Mouse (Mus musculus): ENCODE data around the gene Sfxn5. TPM values are rescaled to one million over a fixed set of nuclear protein-coding genes. Genes with fewer than 3 reads are reported as not detected.

Gene Sfxn5
- polyA plus RNA-seq (2015; fragmentation: Nextera tagmentation; extraction: Ambion mirVana) = 7.0 and 8.2 TPM in 2 replicates

GRCm38 (mm10) chr6:85333000-85333669, at the start of gene Sfxn5:
Gene Sfxn5, minus strand, starts transcription at chr6:85333422.
- peaks cover 18% of the 10 kb centered on the region for H3K27me3 ChIP-seq
- WGBS = under 1% methylated on average over 49 of the region's 49 CpGs
- peaks cover 12% of the 10 kb centered on the region for H3K36me3 ChIP-seq
- peak; percentile 95 for ATAC-seq (ENCODE audit: insufficient number of reproducible peaks, insufficient read depth, low FRiP score, low TSS enrichment, low read depth)
- H3K4me2 ChIP-seq = peak within 1 kb of the TSS; percentile 98
- H3K9me3 ChIP-seq = no peaks in the 10 kb centered on the region
- peaks cover 11% of the 10 kb centered on the region for H3K4me1 ChIP-seq
- H3K27ac ChIP-seq = peak within 1 kb of the TSS; percentile 88
- H3K9ac ChIP-seq = peak within 1 kb of the TSS; percentile 80
- peak within 1 kb of the TSS; percentile 70 for H3K4me3 ChIP-seq

- no peak overlapping the region for H3K4me2 ChIP-seq
- no peak overlapping the region for H3K9ac ChIP-seq
- H3K27me3 ChIP-seq = peaks cover 9% of the 10 kb centered on the region
- H3K4me3 ChIP-seq = no peak overlapping the region
- peaks cover 8% of the 10 kb centered on the region for H3K4me1 ChIP-seq
- no peak for ATAC-seq (ENCODE audit: insufficient number of reproducible peaks, insufficient read depth, low FRiP score, low TSS enrichment, low read depth)
- H3K36me3 ChIP-seq = no peaks in the 10 kb centered on the region
- 77% methylated on average over 2 of the region's 2 CpGs for WGBS
- H3K27ac ChIP-seq = no peak overlapping the region
- H3K9me3 ChIP-seq = 0 out of 2 replicates have a peak, but pooled peaks cover 3% of the 10 kb centered on the region
Measured at GRCm38 (mm10) chr6:85382791-85383190, 49.6 kb upstream of the Sfxn5 start.

- ATAC-seq (ENCODE audit: insufficient number of reproducible peaks, insufficient read depth, low FRiP score, low TSS enrichment, low read depth) = no peak
- H3K9ac ChIP-seq = no peak overlapping the region
- WGBS = 78% methylated on average over 10 of the region's 10 CpGs
- no peak overlapping the region for H3K4me3 ChIP-seq
- H3K27ac ChIP-seq = no peak overlapping the region
- H3K27me3 ChIP-seq = peaks cover 9% of the 10 kb centered on the region
- H3K4me1 ChIP-seq = peaks cover 6% of the 10 kb centered on the region
- 0 out of 2 replicates have a peak, but pooled peaks cover 3% of the 10 kb centered on the region for H3K9me3 ChIP-seq
- H3K36me3 ChIP-seq = no peaks in the 10 kb centered on the region
- no peak overlapping the region for H3K4me2 ChIP-seq
Measured at GRCm38 (mm10) chr6:85381648-85382020, 48.4 kb upstream of the Sfxn5 start.

GRCm38 (mm10) chr6:85380901-85381647, 47.9 kb upstream of the Sfxn5 start:
- peak overlapping the region; percentile 48 for H3K4me2 ChIP-seq
- H3K27me3 ChIP-seq = peaks cover 5% of the 10 kb centered on the region
- H3K4me3 ChIP-seq = no peak overlapping the region
- WGBS = 16% methylated on average over 17 of the region's 17 CpGs
- H3K9ac ChIP-seq = 0 out of 2 replicates have a peak overlapping the region, but pooled peaks have one; percentile 21
- peaks cover 5% of the 10 kb centered on the region for H3K4me1 ChIP-seq
- H3K9me3 ChIP-seq = 0 out of 2 replicates have a peak, but pooled peaks cover 3% of the 10 kb centered on the region
- no peak for ATAC-seq (ENCODE audit: insufficient number of reproducible peaks, insufficient read depth, low FRiP score, low TSS enrichment, low read depth)
- no peak overlapping the region for H3K27ac ChIP-seq
- no peaks in the 10 kb centered on the region for H3K36me3 ChIP-seq

GRCm38 (mm10) chr6:85380201-85380900, 47.1 kb upstream of the Sfxn5 start:
- Histone ChIP-seq H3K9me3 (0 out of 2 replicates have a peak, but pooled peaks cover 3% of the 10 kb centered on the region), H3K4me1 (peaks cover 5% of the 10 kb centered on the region), H3K4me2 (peak overlapping the region; percentile 48), H3K36me3 (no peaks in the 10 kb centered on the region), H3K9ac (no peak overlapping the region), H3K27me3 (no peaks in the 10 kb centered on the region), H3K4me3 (no peak overlapping the region), H3K27ac (no peak overlapping the region)
- 24% methylated on average over 10 of the region's 10 CpGs for WGBS
- ATAC-seq (ENCODE audit: insufficient number of reproducible peaks, insufficient read depth, low FRiP score, low TSS enrichment, low read depth) = 0 out of 2 replicates have a peak, but pooled peaks have one; percentile 52

- H3K36me3 ChIP-seq = no peaks in the 10 kb centered on the region
- H3K27me3 ChIP-seq = no peaks in the 10 kb centered on the region
- H3K4me3 ChIP-seq = no peak overlapping the region
- H3K27ac ChIP-seq = no peak overlapping the region
- H3K4me2 ChIP-seq = no peak overlapping the region
- no peaks in the 10 kb centered on the region for H3K9me3 ChIP-seq
- no peak for ATAC-seq (ENCODE audit: insufficient number of reproducible peaks, insufficient read depth, low FRiP score, low TSS enrichment, low read depth)
- 47% methylated on average over 8 of the region's 8 CpGs for WGBS
- peaks cover 7% of the 10 kb centered on the region for H3K4me1 ChIP-seq
- no peak overlapping the region for H3K9ac ChIP-seq
Measured at GRCm38 (mm10) chr6:85378629-85379028, 45.4 kb upstream of the Sfxn5 start.

GRCm38 (mm10) chr6:85377876-85378275, 44.7 kb upstream of the Sfxn5 start:
- no peak for ATAC-seq (ENCODE audit: insufficient number of reproducible peaks, insufficient read depth, low FRiP score, low TSS enrichment, low read depth)
- peaks cover 15% of the 10 kb centered on the region for H3K4me1 ChIP-seq
- 45% methylated on average over 5 of the region's 5 CpGs for WGBS
- no peak overlapping the region for H3K9ac ChIP-seq
- no peaks in the 10 kb centered on the region for H3K27me3 ChIP-seq
- H3K4me3 ChIP-seq = no peak overlapping the region
- H3K36me3 ChIP-seq = no peaks in the 10 kb centered on the region
- H3K9me3 ChIP-seq = no peaks in the 10 kb centered on the region
- no peak overlapping the region for H3K27ac ChIP-seq
- no peak overlapping the region for H3K4me2 ChIP-seq

GRCm38 (mm10) chr6:85377066-85377734, 44.0 kb upstream of the Sfxn5 start:
- Histone ChIP-seq H3K9me3 (no peaks in the 10 kb centered on the region), H3K4me2 (no peak overlapping the region), H3K27ac (no peak overlapping the region), H3K36me3 (no peaks in the 10 kb centered on the region), H3K4me1 (peaks cover 22% of the 10 kb centered on the region), H3K9ac (no peak overlapping the region), H3K4me3 (no peak overlapping the region), H3K27me3 (no peaks in the 10 kb centered on the region)
- WGBS = 62% methylated on average over 4 of the region's 4 CpGs
- no peak for ATAC-seq (ENCODE audit: insufficient number of reproducible peaks, insufficient read depth, low FRiP score, low TSS enrichment, low read depth)

- peak; percentile 96 for ATAC-seq (ENCODE audit: insufficient number of reproducible peaks, insufficient read depth, low FRiP score, low TSS enrichment, low read depth)
- Histone ChIP-seq H3K27me3 (no peaks in the 10 kb centered on the region), H3K27ac (peak overlapping the region; percentile 53; the same call in 1 of the 2 replicates), H3K4me2 (peak overlapping the region; percentile 83), H3K36me3 (peaks cover 4% of the 10 kb centered on the region; the same call in 1 of the 2 replicates), H3K4me3 (peak overlapping the region; percentile 81), H3K9ac (peak overlapping the region; percentile 89), H3K4me1 (peaks cover 32% of the 10 kb centered on the region), H3K9me3 (no peaks in the 10 kb centered on the region)
- WGBS = 0% methylated on average over 19 of the region's 19 CpGs
Measured at GRCm38 (mm10) chr6:85374734-85375114, 41.5 kb upstream of the Sfxn5 start.

GRCm38 (mm10) chr6:85373951-85374733, 40.9 kb upstream of the Sfxn5 start, which contains the start of gene Rab11fip5:
Gene Rab11fip5, minus strand, starts transcription at chr6:85374634.
- peak; percentile 15 for ATAC-seq (ENCODE audit: insufficient number of reproducible peaks, insufficient read depth, low FRiP score, low TSS enrichment, low read depth)
- Histone ChIP-seq H3K4me1 (peaks cover 37% of the 10 kb centered on the region), H3K9me3 (no peaks in the 10 kb centered on the region), H3K9ac (peak within 1 kb of the TSS; percentile 89), H3K27ac (peak within 1 kb of the TSS; percentile 53), H3K27me3 (no peaks in the 10 kb centered on the region), H3K4me2 (peak within 1 kb of the TSS; percentile 83), H3K4me3 (peak within 1 kb of the TSS; percentile 81), H3K36me3 (peaks cover 4% of the 10 kb centered on the region; the same call in 1 of the 2 replicates)
- 1% methylated on average over 66 of the region's 80 CpGs for WGBS

All from embryonic facial prominence, embryonic 13.5 days (tissue).